Mouse (Mus musculus): Measurements from ENCODE around the gene Ddx56. TPM values are rescaled to one million over a fixed set of nuclear protein-coding genes. Genes with fewer than 3 reads are reported as not detected.

Gene Ddx56
- polyA plus RNA-seq, 1 experiment from 2014 or later, result 112 TPM

GRCm38 (mm10) chr11:6219967-6220366, 47.6 kb downstream of the Ddx56 start:
- no peak overlapping the region for H3K9ac ChIP-seq (replicated peaks)
- no peaks in the 10 kb centered on the region for H3K4me1 ChIP-seq (replicated peaks)
- no peak overlapping the region for H3K27ac ChIP-seq
- no peak for ATAC-seq (ENCODE audit: insufficient number of reproducible peaks, insufficient read depth, low FRiP score, low TSS enrichment, low read depth)
- H3K9me3 ChIP-seq, result no peaks in the 10 kb centered on the region
- H3K4me2 ChIP-seq, result no peak overlapping the region
- H3K36me3 ChIP-seq, result no peaks in the 10 kb centered on the region
- 84% methylated on average over 6 of the region's 6 CpGs for WGBS
- H3K27me3 ChIP-seq, result peaks cover 6% of the 10 kb centered on the region
- H3K4me3 ChIP-seq (replicated peaks), result no peak overlapping the region

- Histone ChIP-seq H3K9ac (replicated peaks) (no peak overlapping the region), H3K4me2 (no peak overlapping the region), H3K27me3 (no peaks in the 10 kb centered on the region), H3K4me1 (replicated peaks) (no peaks in the 10 kb centered on the region), H3K36me3 (no peaks in the 10 kb centered on the region), H3K4me3 (replicated peaks) (no peak overlapping the region), H3K9me3 (no peaks in the 10 kb centered on the region), H3K27ac (no peak overlapping the region)
- no peak for ATAC-seq (ENCODE audit: insufficient number of reproducible peaks, insufficient read depth, low FRiP score, low TSS enrichment, low read depth)
- 79% methylated on average over 11 of the region's 11 CpGs for WGBS
Measured at GRCm38 (mm10) chr11:6218189-6218896, 49.2 kb downstream of the Ddx56 start.

- Histone ChIP-seq H3K9ac (replicated peaks) (no peak overlapping the region), H3K9me3 (no peaks in the 10 kb centered on the region), H3K4me3 (replicated peaks) (no peak overlapping the region), H3K4me1 (replicated peaks) (no peaks in the 10 kb centered on the region), H3K36me3 (no peaks in the 10 kb centered on the region), H3K4me2 (no peak overlapping the region), H3K27ac (no peak overlapping the region), H3K27me3 (no peaks in the 10 kb centered on the region)
- WGBS, result 61% methylated on average over 3 of the region's 3 CpGs
- ATAC-seq (ENCODE audit: insufficient number of reproducible peaks, insufficient read depth, low FRiP score, low TSS enrichment, low read depth), result no peak
Measured at GRCm38 (mm10) chr11:6216834-6217233, 50.7 kb downstream of the Ddx56 start.

Other genes starting within 250 kb of the Ddx56 start
- 0.74 and 0.91 TPM in 2 replicates for gene Camk2b, start 201.4 kb downstream of the Ddx56 start, polyA plus RNA-seq (2016; fragmentation: Nextera tagmentation; extraction: Ambion mirVana)
- 0.42 and 0.65 TPM in 2 replicates for gene A730071L15Rik, start 67.7 kb downstream of the Ddx56 start, polyA plus RNA-seq (2016; fragmentation: Nextera tagmentation; extraction: Ambion mirVana)
- gene Nudcd3, start 67.4 kb downstream of the Ddx56 start, polyA plus RNA-seq (2016; fragmentation: Nextera tagmentation; extraction: Ambion mirVana), result 49.4 and 51.3 TPM in 2 replicates
- 0.04 TPM in 1 of 2 replicates, not detected in the other for gene Npc1l1, start 37.6 kb downstream of the Ddx56 start, polyA plus RNA-seq (2016; fragmentation: Nextera tagmentation; extraction: Ambion mirVana)
- gene Tmed4, start 7.1 kb upstream of the Ddx56 start, polyA plus RNA-seq (2016; fragmentation: Nextera tagmentation; extraction: Ambion mirVana), result 106 and 112 TPM in 2 replicates
- gene Ogdh, start 23.9 kb upstream of the Ddx56 start, polyA plus RNA-seq (2016; fragmentation: Nextera tagmentation; extraction: Ambion mirVana), result 94.0 and 96.8 TPM in 2 replicates
- 10.3 and 10.4 TPM in 2 replicates for gene Zmiz2, start 121.3 kb upstream of the Ddx56 start, polyA plus RNA-seq (2016; fragmentation: Nextera tagmentation; extraction: Ambion mirVana)
- gene Ppia, start 147.7 kb upstream of the Ddx56 start, polyA plus RNA-seq (2016; fragmentation: Nextera tagmentation; extraction: Ambion mirVana), result 5,590 and 5,882 TPM in 2 replicates
- 763 and 824 TPM in 2 replicates for gene H2afv, start 176.7 kb upstream of the Ddx56 start, polyA plus RNA-seq (2016; fragmentation: Nextera tagmentation; extraction: Ambion mirVana)
- gene Purb, start 208.1 kb upstream of the Ddx56 start, polyA plus RNA-seq (2016; fragmentation: Nextera tagmentation; extraction: Ambion mirVana), result 22.6 TPM in 2 replicates